Mouse (Mus musculus): Measurements from ENCODE around the gene Zfp683.

Gene Zfp683

DNA sequence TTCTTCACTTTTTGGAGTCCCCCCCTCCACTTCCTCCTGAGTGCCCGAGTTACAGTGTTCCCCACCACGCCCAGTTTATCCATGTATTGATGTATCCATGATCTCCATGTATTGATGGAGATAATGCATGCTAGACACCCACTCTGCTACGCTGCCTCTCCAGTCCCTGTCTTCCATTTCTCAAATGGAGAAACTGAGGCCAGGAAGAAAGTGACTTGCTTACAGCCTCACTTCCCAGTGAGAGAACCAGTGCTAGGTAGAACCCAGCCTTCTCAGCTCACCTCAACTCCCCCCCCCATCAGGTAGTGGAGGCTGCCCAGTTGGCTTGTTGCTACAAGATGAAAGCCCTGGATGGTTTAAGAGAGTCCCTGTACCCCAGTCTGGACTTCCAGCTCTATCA is at the start of gene Zfp683:
TSS of gene Zfp683 (plus strand) at position 301 of the 400 bp plus-strand sequence.
- no peak for DNase-seq (ENCODE audit: low spot score)

DNA sequence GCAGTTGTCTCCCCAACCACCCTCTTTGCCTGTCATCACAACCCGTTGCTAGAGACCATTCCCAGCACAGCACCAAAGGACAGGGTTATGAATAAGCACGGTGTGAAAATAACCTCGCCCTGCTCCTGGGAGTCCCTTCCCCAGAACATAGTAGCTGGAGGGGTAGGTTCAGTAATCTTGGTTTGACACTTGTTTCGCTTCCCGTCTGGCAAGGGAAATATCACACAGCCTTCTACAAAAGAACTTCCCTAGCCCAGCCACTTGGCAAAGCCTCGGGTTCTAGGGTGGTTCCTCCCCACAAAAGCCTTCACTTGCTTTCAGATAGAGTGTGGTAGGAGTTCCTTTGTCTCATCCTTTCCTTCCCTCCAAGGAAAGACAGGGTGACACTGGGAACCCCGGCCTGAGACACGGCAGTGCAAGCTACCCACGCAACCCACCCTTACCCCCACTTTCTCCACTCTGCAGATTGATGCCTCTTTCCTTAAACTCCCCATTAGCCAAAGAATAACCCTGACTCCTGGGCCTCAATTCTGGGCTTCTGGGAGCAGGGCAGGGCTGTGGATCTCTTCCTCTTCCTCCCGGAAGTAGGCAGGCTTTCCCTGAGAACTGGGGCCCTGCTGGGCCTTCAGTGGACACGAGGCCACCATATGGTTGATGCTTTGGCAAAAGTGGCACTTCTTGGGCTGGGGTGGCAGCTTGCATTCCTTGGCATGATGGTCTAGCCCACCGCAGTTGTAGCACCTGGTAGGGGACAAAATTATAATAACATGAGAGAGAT is 47.9 kb upstream of the Zfp683 start:
- DNase-seq (ENCODE audit: low spot score), result no peak

DNA sequence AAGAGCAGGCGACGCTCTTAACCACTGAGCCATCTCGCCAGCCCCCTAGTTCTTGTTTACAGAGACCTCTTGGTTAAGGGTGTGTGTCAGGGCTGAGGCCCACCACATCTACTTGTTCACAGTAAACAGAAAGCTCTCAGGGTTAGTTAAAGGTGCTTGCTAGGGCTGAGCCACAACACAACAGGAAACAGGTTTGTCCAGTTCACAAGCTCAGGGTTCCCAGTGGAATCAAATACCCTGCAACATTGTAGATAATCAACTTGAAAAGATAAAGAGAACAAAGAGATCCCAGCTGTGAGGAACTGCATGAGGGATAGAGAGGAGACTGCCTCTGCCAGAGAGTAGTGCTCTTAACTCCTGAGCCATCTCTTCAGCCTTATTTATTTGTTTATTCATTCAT is 46.8 kb upstream of the Zfp683 start:
- peak; percentile 74 for DNase-seq (ENCODE audit: low spot score)

- no peak for DNase-seq (ENCODE audit: low spot score)
Measured at GRCm38 (mm10) chr4:134009709-134010108, 43.9 kb upstream of the Zfp683 start.

GRCm38 (mm10) chr4:134011450-134012414 is 41.9 kb upstream of the Zfp683 start:
- DNase-seq (ENCODE audit: low spot score), result no peak

DNA sequence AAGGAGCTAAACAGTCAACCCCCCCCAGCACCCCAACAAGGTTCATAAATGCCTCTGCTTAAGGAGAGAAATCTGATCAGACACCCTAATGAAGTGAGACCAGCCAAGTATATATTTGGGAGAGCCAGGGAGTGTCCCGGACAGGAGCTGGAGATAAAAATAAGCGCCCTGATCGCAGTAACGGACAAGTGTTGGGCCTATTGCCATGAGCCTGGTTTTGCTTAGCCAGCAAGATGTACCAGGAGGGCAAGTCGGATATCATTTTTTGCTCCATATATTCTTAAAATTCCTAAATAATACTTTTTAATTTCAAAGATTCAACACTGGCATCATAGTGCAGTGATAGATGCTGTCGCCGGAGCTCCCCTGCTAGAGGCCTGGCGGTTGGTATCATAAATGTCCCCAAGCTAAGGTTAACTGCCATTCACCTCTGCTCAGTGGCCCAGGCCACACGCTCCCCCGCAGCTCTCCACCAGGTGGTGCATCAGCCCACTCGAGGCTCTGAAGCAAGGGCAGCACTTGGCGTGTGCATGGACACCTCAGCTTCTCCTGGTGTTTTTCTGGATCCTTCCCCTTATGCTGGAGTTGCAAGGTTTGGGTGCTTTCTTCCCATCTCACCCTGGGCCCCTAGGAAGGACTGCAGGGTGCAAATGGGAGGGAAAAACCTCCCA is 40.6 kb upstream of the Zfp683 start:
- no peak for DNase-seq (ENCODE audit: low spot score)

DNA sequence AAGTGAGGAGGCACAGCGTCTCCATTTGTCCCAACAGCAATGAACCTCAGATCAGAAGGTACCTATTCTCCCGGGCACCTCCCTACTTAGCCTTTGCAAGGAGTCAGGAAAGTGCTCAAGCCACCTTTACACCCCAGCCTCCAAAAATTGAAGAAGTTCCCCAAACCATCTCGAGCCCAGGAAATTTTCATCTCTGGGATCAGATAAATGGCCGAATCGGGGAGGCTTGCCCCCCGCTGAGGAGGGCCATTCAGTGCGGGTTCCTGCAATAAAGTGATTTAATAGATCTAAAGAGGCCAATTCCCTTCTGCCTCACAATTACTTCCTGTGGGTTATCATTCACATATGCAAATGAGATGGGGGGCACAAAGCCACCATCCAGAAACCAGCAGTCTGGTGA is 37.4 kb upstream of the Zfp683 start:
- no peak for DNase-seq (ENCODE audit: low spot score)

GRCm38 (mm10) chr4:134016767-134017166 is 36.9 kb upstream of the Zfp683 start:
- no peak for DNase-seq (ENCODE audit: low spot score)

DNA sequence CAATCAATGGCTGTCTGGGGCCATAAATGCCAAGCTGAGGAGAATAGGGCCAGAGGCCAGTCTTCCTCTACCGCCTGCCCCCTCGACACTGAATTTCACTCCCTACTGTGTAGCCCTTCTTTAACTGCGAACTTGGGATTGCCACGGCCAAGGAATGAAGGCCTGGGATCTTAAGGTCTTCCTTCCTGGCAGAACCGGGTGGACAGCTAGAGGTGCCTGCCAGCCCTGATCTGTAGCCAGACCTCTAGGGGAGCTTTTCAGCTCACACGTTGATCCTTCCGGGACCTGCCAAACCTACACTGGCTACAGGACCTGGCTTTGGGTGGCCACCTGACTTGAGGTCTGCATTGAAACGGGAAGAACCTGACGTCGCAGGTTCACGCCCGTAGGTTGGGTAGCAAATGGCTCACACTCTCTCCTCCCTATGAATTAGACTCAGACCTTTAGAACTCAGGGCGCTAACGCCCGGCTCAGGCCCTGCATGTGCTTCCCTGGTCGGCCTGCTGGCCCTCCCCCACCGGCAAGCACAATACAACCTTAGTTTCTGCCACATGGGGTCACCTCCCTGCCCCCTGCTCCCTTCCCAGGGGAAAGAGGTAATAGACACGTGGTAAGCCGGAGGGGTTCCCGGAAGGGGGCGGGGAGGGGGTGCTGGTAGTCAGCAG is 36.3 kb upstream of the Zfp683 start:
- DNase-seq (ENCODE audit: low spot score), result no peak

- peak; percentile 50 for DNase-seq (ENCODE audit: low spot score)
Measured at GRCm38 (mm10) chr4:134018038-134018778, 35.4 kb upstream of the Zfp683 start.

DNA sequence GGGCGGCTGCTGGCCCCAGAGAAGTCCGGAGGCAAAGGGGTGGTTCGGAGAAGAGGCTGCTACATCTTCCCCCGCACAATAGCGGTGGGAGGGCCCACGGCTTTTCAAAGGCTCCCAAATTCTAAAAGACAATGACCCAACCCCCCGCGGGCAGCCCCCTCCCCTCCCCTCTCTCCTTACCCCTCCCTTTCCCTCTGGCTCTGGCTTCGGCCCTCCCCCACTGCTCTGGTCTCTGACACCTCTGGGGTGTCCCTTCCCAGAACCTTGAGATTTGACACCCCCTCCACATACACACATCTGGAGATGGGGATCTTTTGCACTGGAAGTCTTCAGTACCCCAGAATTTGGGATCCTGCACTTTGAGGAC is 34.9 kb upstream of the Zfp683 start, which contains the start of gene Lin28a:
TSS of gene Lin28a (minus strand) at position 63 of the 367 bp plus-strand sequence.
- DNase-seq (ENCODE audit: low spot score), result peak; percentile 32

DNA sequence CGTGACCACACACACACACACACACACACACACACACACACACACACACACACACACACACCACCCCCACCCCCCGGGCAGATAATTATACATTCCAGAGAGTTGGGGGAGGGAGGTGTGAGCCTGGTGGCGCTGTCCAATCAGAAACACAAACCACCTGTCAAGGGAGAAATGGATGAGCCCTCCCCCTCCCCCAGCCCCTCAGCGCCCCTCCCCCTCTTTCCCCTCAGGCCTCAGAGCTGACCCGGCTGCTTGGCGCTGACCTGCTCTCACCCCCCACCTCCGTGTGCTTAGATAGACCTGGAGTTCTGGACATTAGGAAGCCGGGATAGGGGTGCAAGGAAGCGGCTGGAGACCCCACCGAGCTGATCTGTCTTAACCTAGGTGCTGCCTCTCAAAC is 34.4 kb upstream of the Zfp683 start:
- DNase-seq (ENCODE audit: low spot score), result no peak

GRCm38 (mm10) chr4:134019641-134020351 is 33.8 kb upstream of the Zfp683 start:
- no peak for DNase-seq (ENCODE audit: low spot score)

DNA sequence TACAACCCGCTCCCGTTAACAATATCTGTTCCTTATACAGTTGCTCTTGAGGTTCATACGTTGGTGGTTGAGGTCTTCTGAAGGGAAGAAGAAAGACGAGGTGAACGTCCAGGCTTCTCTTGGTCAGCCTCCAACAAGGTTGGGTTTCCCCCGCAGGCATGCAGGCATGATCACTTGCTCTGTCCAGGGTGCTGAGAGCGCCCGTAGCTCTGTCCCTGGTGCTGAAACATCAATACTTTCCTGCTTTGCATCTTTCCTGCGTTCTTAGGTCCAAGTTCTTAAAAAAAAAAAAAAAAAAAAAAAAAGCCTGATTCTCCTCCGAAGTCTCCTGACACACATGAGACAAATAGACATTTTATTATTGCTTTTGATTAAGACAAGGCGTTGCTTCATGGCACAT is 33.0 kb upstream of the Zfp683 start:
- DNase-seq (ENCODE audit: low spot score), result peak; percentile 67

GRCm38 (mm10) chr4:134025802-134026201 is 27.8 kb upstream of the Zfp683 start:
- no peak for DNase-seq (ENCODE audit: low spot score)

GRCm38 (mm10) chr4:134035953-134036352 is 17.7 kb upstream of the Zfp683 start:
- peak; percentile 65 for DNase-seq (ENCODE audit: low spot score)

- no peak for DNase-seq (ENCODE audit: low spot score)
Measured at GRCm38 (mm10) chr4:134041317-134042123, 12.1 kb upstream of the Zfp683 start.

- DNase-seq (ENCODE audit: low spot score), result no peak
Measured at GRCm38 (mm10) chr4:134043041-134043440, 10.6 kb upstream of the Zfp683 start.

- no peak for DNase-seq (ENCODE audit: low spot score)
Measured at GRCm38 (mm10) chr4:134047648-134048047, 6.0 kb upstream of the Zfp683 start.

DNA sequence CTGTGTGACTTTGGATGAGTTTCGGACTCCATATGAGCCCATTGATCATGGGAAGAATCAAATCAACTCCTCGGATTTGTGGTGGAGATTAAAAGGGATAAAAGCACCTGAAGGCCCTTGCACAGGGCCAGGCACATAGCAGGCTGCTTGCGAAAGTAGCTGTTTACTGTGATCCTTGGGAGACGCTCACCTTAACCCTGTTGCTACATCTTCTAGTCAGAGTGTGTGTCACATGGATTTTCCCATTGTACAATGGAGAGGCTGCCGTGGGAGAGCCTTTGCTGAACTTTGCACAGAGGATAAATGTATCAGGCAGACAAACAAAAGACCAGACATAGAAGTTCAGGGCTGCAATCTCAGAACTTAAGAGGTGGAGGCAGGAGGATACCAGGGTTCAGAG is 1.7 kb upstream of the Zfp683 start:
- DNase-seq (ENCODE audit: low spot score), result no peak

Data from testis, postnatal 14 days (tissue).